Mouse (Mus musculus): ENCODE results near the gene Hoxb8.

DNA sequence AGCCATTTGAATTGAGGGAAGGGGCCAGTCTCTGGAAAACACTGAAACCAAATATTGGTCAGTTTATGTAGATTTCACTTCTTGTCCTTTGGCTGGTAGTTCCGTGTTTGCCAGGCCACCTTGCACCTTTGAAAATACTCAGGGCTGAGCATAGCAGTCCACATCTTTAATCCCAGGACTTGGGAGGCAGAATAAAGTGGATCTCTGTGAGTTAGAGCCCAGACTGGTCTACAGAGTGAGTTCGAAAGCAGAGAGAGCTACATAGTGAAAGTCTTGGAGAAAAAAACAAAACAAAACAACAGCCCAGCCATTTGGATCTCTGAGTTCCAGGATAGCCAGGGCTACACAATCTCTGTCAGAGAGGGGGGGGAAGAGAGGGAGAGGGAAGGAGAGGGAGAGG lies 24.6 kb upstream of the Hoxb8 start:
- no peak for TF ChIP-seq POLR2A (IDR thresholded peaks at IDR 0.05; ENCODE audit: borderline replicate concordance, low read depth, low read length)
- TF ChIP-seq CTCF (IDR thresholded peaks at IDR 0.05; ENCODE audit: low read depth, low read length), result no peak
